Mouse (Mus musculus) A20 (cell line): Measurements from ENCODE around the gene Ccpg1.

Experiments used
- DNase-seq: peaks from one replicate; pipeline ENCODE4 v3.0.0-alpha.2; 2011; ENCODE audit warnings: low read depth, low spot score

The Ccpg1 gene

GRCm38 (mm10) chr9:73045204-73045603 lies 60.0 kb downstream of the Ccpg1 start:
- no peak for DNase-seq

- no peak for DNase-seq
Observed at GRCm38 (mm10) chr9:73045711-73046110, 60.5 kb downstream of the Ccpg1 start.

GRCm38 (mm10) chr9:73047906-73048305 lies 62.7 kb downstream of the Ccpg1 start:
- no peak for DNase-seq

- DNase-seq: no peak
Observed at GRCm38 (mm10) chr9:73048927-73049326, 63.7 kb downstream of the Ccpg1 start.

- DNase-seq: no peak
Observed at GRCm38 (mm10) chr9:73049833-73050232, 64.6 kb downstream of the Ccpg1 start.

- no peak for DNase-seq
Observed at GRCm38 (mm10) chr9:73050606-73051005, 65.4 kb downstream of the Ccpg1 start.

- DNase-seq: no peak
Observed at GRCm38 (mm10) chr9:73055441-73055911, 70.2 kb downstream of the Ccpg1 start.

GRCm38 (mm10) chr9:73059224-73059623 lies 74.0 kb downstream of the Ccpg1 start:
- no peak for DNase-seq

- DNase-seq: no peak
Observed at GRCm38 (mm10) chr9:73063621-73064290, 78.5 kb downstream of the Ccpg1 start.
